In genomic region chr5:37331133-37331505, GRCm38 (mm10) we compare ENCODE assay signal across 23 mouse cellular contexts. TPM values are rescaled to one million over a fixed set of nuclear protein-coding genes. Genes with fewer than 3 reads are reported as not detected.
DNase-seq lines count a peak whose midpoint lies in the region; ATAC-seq and TF ChIP-seq lines count a peak whose summit lies in the region.
"Had no signal": no experiment of that assay in that cellular context is flagged by ENCODE, and none has a peak within 500 bp of the region (broad histone marks: within the 10 kb centered on the region; RNA-seq: fewer than 3 reads in every experiment).

No protein-coding gene starts in this region.

- no peak overlapping the region for H3K4me3 ChIP-seq in kidney, adult 2 months (ENCODE audit: insufficient read depth, low read depth, low read length)
- H3K4me3 ChIP-seq in kidney, postnatal 0 days (replicated peaks; ENCODE audit: low read depth, low read length): no peak overlapping the region
- no peak overlapping the region for H3K4me3 ChIP-seq in liver, embryonic 16.5 days (ENCODE audit: low read depth, low read length)
- H3K4me3 ChIP-seq in neural tube, embryonic 15.5 days (replicated peaks): no peak overlapping the region
- H3K4me3 ChIP-seq: forebrain, embryonic 10.5 days; hindbrain, embryonic 15.5 days; limb, embryonic 10.5 days; midbrain, embryonic 10.5 days; myocyte; neural tube, embryonic 13.5 days had no signal

- H3K4me1 ChIP-seq in kidney, adult 2 months (ENCODE audit: control insufficient read depth, insufficient read depth, low read length): peaks cover 44% of the 10 kb centered on the region
- peaks cover 12% of the 10 kb centered on the region for H3K4me1 ChIP-seq in kidney, postnatal 0 days (replicated peaks; ENCODE audit: insufficient read depth, low read length)
- no peaks in the 10 kb centered on the region for H3K4me1 ChIP-seq in liver, embryonic 16.5 days (ENCODE audit: control insufficient read depth, low read depth, low read length)
- peaks cover 4% of the 10 kb centered on the region for H3K4me1 ChIP-seq in neural tube, embryonic 15.5 days

- H3K36me3 ChIP-seq in kidney, adult 2 months (ENCODE audit: control insufficient read depth, insufficient read depth, low read length): no peaks in the 10 kb centered on the region; the same call in 1 of the 2 replicates
- peaks cover 10% of the 10 kb centered on the region; the same call in 1 of the 2 replicates for H3K36me3 ChIP-seq in kidney, postnatal 0 days (ENCODE audit: insufficient read depth, low read length)
- H3K36me3 ChIP-seq in liver, embryonic 16.5 days (ENCODE audit: control insufficient read depth, insufficient read depth): no peaks in the 10 kb centered on the region
- no peaks in the 10 kb centered on the region for H3K36me3 ChIP-seq in neural tube, embryonic 15.5 days
- H3K36me3 ChIP-seq: hindbrain, embryonic 15.5 days had no signal

- no peak overlapping the region for H3K4me2 ChIP-seq in kidney, postnatal 0 days (ENCODE audit: low read length)
- no peak overlapping the region for H3K4me2 ChIP-seq in liver, embryonic 16.5 days (ENCODE audit: low read depth, low read length)
- no peak overlapping the region for H3K4me2 ChIP-seq in neural tube, embryonic 15.5 days
- H3K4me2 ChIP-seq: heart, embryonic 11.5 days; hindbrain, embryonic 15.5 days; neural tube, embryonic 13.5 days had no signal

- in situ Hi-C loops in Patski (cut with MboI; ENCODE audit: low pct_unique_long_range_greater_than_20kb): loop anchor here (25.0 kb wide), 2 partner anchors 844 to 1206 kb away; partner anchors contain the start of genes Ccdc96 and Tada2b

- no peak for TF ChIP-seq POLR2A in kidney, adult 2 months (IDR thresholded peaks at IDR 0.05; ENCODE audit: low read depth, low read length)

- H3K27me3 ChIP-seq in Patski: no peaks in the 10 kb centered on the region
- no peaks in the 10 kb centered on the region for H3K27me3 ChIP-seq in kidney, adult 2 months (replicated peaks; ENCODE audit: control insufficient read depth, insufficient read depth, low read length)
- no peaks in the 10 kb centered on the region for H3K27me3 ChIP-seq in kidney, postnatal 0 days (ENCODE audit: insufficient read depth, low read length)
- H3K27me3 ChIP-seq in liver, embryonic 16.5 days (ENCODE audit: control insufficient read depth, insufficient read depth, low read depth, low read length): peaks cover 5% of the 10 kb centered on the region
- H3K27me3 ChIP-seq in neural tube, embryonic 15.5 days (replicated peaks): no peaks in the 10 kb centered on the region
- H3K27me3 ChIP-seq: hindbrain, embryonic 15.5 days; neural tube, embryonic 13.5 days had no signal

- H3K9me3 ChIP-seq in kidney, postnatal 0 days (replicated peaks; ENCODE audit: low read length): no peaks in the 10 kb centered on the region
- H3K9me3 ChIP-seq in liver, embryonic 16.5 days (replicated peaks; ENCODE audit: control insufficient read depth, low read length): no peaks in the 10 kb centered on the region
- H3K9me3 ChIP-seq in neural tube, embryonic 15.5 days (replicated peaks): no peaks in the 10 kb centered on the region
- H3K9me3 ChIP-seq: forebrain, embryonic 10.5 days; hindbrain, embryonic 15.5 days; limb, embryonic 10.5 days; midbrain, embryonic 10.5 days; neural tube, embryonic 13.5 days had no signal

- CTCF ChIA-PET in Patski (lab: Charles Lee): interaction anchor here (0.7 to 1.0 kb wide), 2 partner anchors 16 to 18 kb away, joined by 3 read pairs; no protein-coding TSS in a partner anchor

- H3K27ac ChIP-seq in kidney, adult 2 months (ENCODE audit: insufficient read depth, low read depth, low read length): peak overlapping the region; percentile 88
- peak overlapping the region; percentile 66 for H3K27ac ChIP-seq in kidney, postnatal 0 days
- H3K27ac ChIP-seq in liver, embryonic 16.5 days (ENCODE audit: low read length): no peak overlapping the region
- H3K27ac ChIP-seq in neural tube, embryonic 15.5 days (replicated peaks): no peak overlapping the region
- H3K27ac ChIP-seq: forebrain, embryonic 10.5 days; hindbrain, embryonic 15.5 days; limb, embryonic 10.5 days; liver, embryonic 14.5 days; midbrain, embryonic 10.5 days; neural tube, embryonic 13.5 days had no signal

- TF ChIP-seq CTCF in Patski (IDR thresholded peaks at IDR 0.05): no peak
- TF ChIP-seq CTCF in kidney, adult 2 months (conservative IDR thresholded peaks at IDR 0.05; ENCODE audit: insufficient read depth, insufficient read length, low read depth, low read length): no peak
- no peak for TF ChIP-seq CTCF in kidney, postnatal 0 days (IDR thresholded peaks at IDR 0.05; ENCODE audit: low read depth)

- POLR2A ChIA-PET in Patski (lab: Charles Lee): no interaction called here

- no peak overlapping the region for H3K9ac ChIP-seq in kidney, postnatal 0 days (ENCODE audit: low read depth, low read length)
- H3K9ac ChIP-seq in liver, embryonic 16.5 days (ENCODE audit: low read depth, low read length): no peak overlapping the region
- H3K9ac ChIP-seq in neural tube, embryonic 15.5 days (replicated peaks): no peak overlapping the region
- H3K9ac ChIP-seq: forebrain, postnatal 0 days; hindbrain, embryonic 15.5 days; liver, embryonic 14.5 days; neural tube, embryonic 13.5 days had no signal

- DNase-seq in Patski (ENCODE audit: low read depth, low spot score): peak; percentile 97
- peak; percentile 97 for DNase-seq in kidney, adult 2 months
- peak; percentile 52 for DNase-seq in kidney, postnatal 0 days (ENCODE audit: low spot score)
- DNase-seq in right cerebral cortex, postnatal 14 days: no peak
- DNase-seq in embryo, embryonic 10 days (ENCODE audit: low spot score): no peak
- DNase-seq: adrenal gland, adult 2 months; cerebellum, adult 11 months; cerebellum, postnatal 10 days; forebrain, postnatal 0 days; right cerebral cortex, postnatal 4 days; thymus, adult 18-20 months had no signal

- ATAC-seq in Patski: peak; percentile 97
- peak; percentile 94 for ATAC-seq in kidney, postnatal 0 days (replicated peaks; ENCODE audit: low FRiP score, low read depth)
- peak; percentile 81 for ATAC-seq in liver, embryonic 16.5 days (ENCODE audit: low read depth)
- no peak for ATAC-seq in neural tube, embryonic 15.5 days (ENCODE audit: low FRiP score)
- ATAC-seq: forebrain, postnatal 0 days; lung, postnatal 0 days; midbrain, embryonic 16.5 days had no signal

- WGBS in kidney, adult 2 months: 32% methylated on average over 2 of the region's 2 CpGs
- 60% methylated on average over 2 of the region's 2 CpGs for WGBS in kidney, postnatal 0 days
- WGBS in liver, embryonic 16.5 days (ENCODE audit: insufficient replicate concordance): 63% methylated on average over 2 of the region's 2 CpGs
- 97% methylated on average over 2 of the region's 2 CpGs for WGBS in neural tube, embryonic 15.5 days

RNA-seq across cellular contexts. Expression of gene Evc, which starts 5.6 kb away (rescaled TPM):
- 146 TPM for polyA plus RNA-seq in Patski (2021)
- 95.8 and 101 TPM in 2 replicates for polyA plus RNA-seq in kidney, adult 2 months (2012; rRNA removed)
- polyA plus RNA-seq in kidney, postnatal 0 days (2015; fragmentation: Nextera tagmentation; extraction: Ambion mirVana): 13.8 and 15.9 TPM in 2 replicates
- 0.96 and 1.4 TPM in 2 replicates for polyA plus RNA-seq in liver, embryonic 16.5 days (2015; fragmentation: Nextera tagmentation; extraction: Ambion mirVana)
- 4.4 and 5.7 TPM in 2 replicates for polyA plus RNA-seq in neural tube, embryonic 15.5 days (2015; fragmentation: Nextera tagmentation; extraction: Ambion mirVana)

RNA-seq across cellular contexts. Expression of gene Evc2, which starts 7.2 kb away (rescaled TPM):
- 72.5 TPM for polyA plus RNA-seq in Patski (2021)
- polyA plus RNA-seq in kidney, adult 2 months (2012; rRNA removed): 29.0 and 36.4 TPM in 2 replicates
- polyA plus RNA-seq in kidney, postnatal 0 days (2015; fragmentation: Nextera tagmentation; extraction: Ambion mirVana): 16.3 and 17.7 TPM in 2 replicates
- 1.3 and 1.5 TPM in 2 replicates for polyA plus RNA-seq in liver, embryonic 16.5 days (2015; fragmentation: Nextera tagmentation; extraction: Ambion mirVana)
- polyA plus RNA-seq in neural tube, embryonic 15.5 days (2015; fragmentation: Nextera tagmentation; extraction: Ambion mirVana): 5.3 and 6.8 TPM in 2 replicates

Comparison
In these comparisons a context has a peak if more than half of its experiments do, and no peak if none do; other contexts are left out.
1. DNase-seq: peak in Patski (single experiment), kidney, adult 2 months (single experiment) and kidney, postnatal 0 days (single experiment); none in right cerebral cortex, postnatal 14 days (single experiment) and embryo, embryonic 10 days (single experiment).
2. H3K27ac ChIP-seq: peak in kidney, adult 2 months (single experiment) and kidney, postnatal 0 days (single experiment); none in liver, embryonic 16.5 days (single experiment) and neural tube, embryonic 15.5 days (single experiment).